Mouse (Mus musculus) embryonic fibroblast, embryonic 13.5 days (primary cell): ENCODE measurements at regions not wholly inside any gene's neighbourhood (a gene's known extent, or its start where the extent isn't known, plus 50 kb on each side); places are given as distances from the start of the nearest gene placed in this dataset.

Experiments
- H3K27ac ChIP-seq: 2 replicates; pipeline ENCODE4 v1.5.1; 2012; ENCODE audit warnings: low read length, control low read depth, inconsistent platforms; ENCODE audit not compliant: insufficient read depth
- H3K4me1 ChIP-seq: 2 replicates; pipeline ENCODE4 v1.6.1; 2011; ENCODE audit warnings: low read length; ENCODE audit not compliant: control insufficient read depth, insufficient read depth
- H3K4me3 ChIP-seq: 2 replicates; pipeline ENCODE4 v1.5.1; 2011; ENCODE audit warnings: mild to moderate bottlenecking, control low read depth, low read length; ENCODE audit not compliant: insufficient read depth
- CTCF ChIP-seq: IDR thresholded peaks from 2 replicates; pipeline ENCODE4 v1.5.1; 2011; ENCODE audit warnings: mild to moderate bottlenecking, control low read depth, low read length, moderate library complexity, borderline replicate concordance; ENCODE audit not compliant: insufficient read depth
- POLR2A ChIP-seq: IDR thresholded peaks from 2 replicates; pipeline ENCODE4 v1.6.1; 2011; ENCODE audit warnings: low read depth, mild to moderate bottlenecking, control low read depth, low read length, moderate library complexity

DNA sequence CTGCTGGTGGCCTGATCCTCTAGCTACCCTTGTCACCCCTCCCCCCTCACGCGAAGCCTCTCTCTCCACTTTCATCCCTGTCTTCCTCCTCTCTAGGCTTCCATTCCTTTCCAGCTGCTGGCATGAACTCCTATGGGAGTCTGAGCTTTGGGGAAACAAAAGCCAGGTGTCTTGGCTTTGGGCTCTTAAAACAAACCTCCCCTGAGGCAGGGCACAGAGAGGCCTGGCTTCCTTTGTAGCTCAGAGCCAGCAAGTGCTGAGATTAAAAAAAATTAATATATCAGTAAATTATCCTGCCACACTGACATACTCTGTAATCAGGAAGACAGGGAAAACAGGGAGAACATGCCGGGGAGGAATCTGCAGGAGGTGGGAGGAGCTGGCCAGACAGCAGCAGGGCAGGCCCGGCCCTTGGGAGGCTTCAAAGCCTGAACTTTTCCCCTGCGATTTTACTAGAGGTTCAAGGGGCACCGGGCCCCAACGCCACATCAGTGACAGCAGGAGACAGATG is 139.2 kb upstream of the Nr2f2 start:
- no peak overlapping the region for H3K27ac ChIP-seq
- no peaks in the 10 kb centered on the region for H3K4me1 ChIP-seq
- H3K4me3 ChIP-seq: no peak overlapping the region
- no peak for TF ChIP-seq CTCF
- TF ChIP-seq POLR2A: no peak

GRCm38 (mm10) chr7:70501821-70502220 is 135.3 kb upstream of the Nr2f2 start:
- no peak for TF ChIP-seq CTCF
- TF ChIP-seq POLR2A: no peak
- no peaks in the 10 kb centered on the region for H3K4me1 ChIP-seq
- no peak overlapping the region for H3K27ac ChIP-seq
- H3K4me3 ChIP-seq: no peak overlapping the region

DNA sequence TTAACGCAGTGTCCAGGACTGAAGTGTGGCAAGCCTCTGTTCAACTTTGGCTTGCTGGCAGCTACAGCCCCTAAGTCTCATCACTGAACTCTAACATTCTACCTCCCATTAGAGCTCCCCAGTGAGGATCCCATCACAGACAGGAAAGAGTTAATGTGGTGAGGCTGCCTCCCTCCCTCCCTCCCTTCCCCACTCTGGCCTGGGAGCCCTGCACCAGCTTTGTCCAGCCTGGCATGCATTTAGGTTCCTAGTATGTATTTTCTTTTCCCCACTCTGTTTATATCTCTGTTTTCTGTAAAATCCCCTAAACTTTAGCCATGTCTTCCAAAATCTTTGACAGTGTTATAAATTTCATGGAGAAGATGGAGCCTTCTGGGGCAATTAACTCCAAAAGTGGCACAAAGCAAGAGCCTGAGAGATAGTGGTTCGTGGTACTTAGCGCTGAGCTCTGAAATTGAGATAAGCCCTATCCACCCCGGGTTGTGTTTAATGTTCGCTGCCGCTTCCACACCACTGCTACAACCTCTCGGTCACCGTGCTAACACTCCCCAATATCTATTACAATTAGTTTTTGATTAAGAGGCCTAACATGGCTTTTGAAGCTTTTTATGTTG is 130.1 kb upstream of the Nr2f2 start:
- H3K4me1 ChIP-seq: no peaks in the 10 kb centered on the region
- H3K4me3 ChIP-seq: no peak overlapping the region
- H3K27ac ChIP-seq: no peak overlapping the region
- TF ChIP-seq POLR2A (no peak), CTCF (no peak)

- Histone ChIP-seq H3K27ac (no peak overlapping the region), H3K4me3 (no peak overlapping the region), H3K4me1 (peaks cover 2% of the 10 kb centered on the region; the same call in 1 of the 2 replicates)
- TF ChIP-seq POLR2A (no peak), CTCF (no peak)
These were observed 117.7 kb upstream of the Nr2f2 start for GRCm38 (mm10) chr7:70484201-70484600.

DNA sequence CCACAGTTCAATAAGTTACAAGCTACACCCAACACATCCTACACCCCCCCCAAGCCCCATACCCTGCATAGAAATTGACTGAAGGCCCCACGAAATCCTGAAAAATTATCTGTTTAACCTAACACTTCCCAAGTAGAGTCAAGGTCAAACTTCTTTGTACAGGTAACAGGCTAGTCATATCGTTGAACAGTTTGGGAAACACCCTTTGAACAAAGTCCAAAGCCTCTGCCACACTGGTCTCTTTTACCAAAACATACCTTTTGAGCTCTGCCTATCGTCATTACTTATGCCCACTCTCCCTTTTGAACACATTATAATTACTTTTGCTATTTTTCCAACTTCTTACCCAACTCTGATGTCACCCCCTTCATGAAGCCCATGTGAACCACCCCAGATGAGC is 117.0 kb upstream of the Nr2f2 start:
- Histone ChIP-seq H3K4me3 (no peak overlapping the region), H3K4me1 (peaks cover 2% of the 10 kb centered on the region; the same call in 1 of the 2 replicates), H3K27ac (no peak overlapping the region)
- TF ChIP-seq CTCF (no peak), POLR2A (no peak)

- TF ChIP-seq CTCF (no peak), POLR2A (no peak)
- Histone ChIP-seq H3K4me1 (peaks cover 2% of the 10 kb centered on the region; the same call in 1 of the 2 replicates), H3K4me3 (no peak overlapping the region), H3K27ac (no peak overlapping the region)
These were observed 115.3 kb upstream of the Nr2f2 start for GRCm38 (mm10) chr7:70481880-70482279.

GRCm38 (mm10) chr7:70472786-70473185 is 106.3 kb upstream of the Nr2f2 start:
- no peak for TF ChIP-seq CTCF
- TF ChIP-seq POLR2A: no peak
- H3K4me3 ChIP-seq: no peak overlapping the region

GRCm38 (mm10) chr7:70470557-70470956 is 104.0 kb upstream of the Nr2f2 start:
- Histone ChIP-seq H3K4me3 (no peak overlapping the region), H3K4me1 (no peaks in the 10 kb centered on the region), H3K27ac (no peak overlapping the region)
- TF ChIP-seq POLR2A: no peak
- TF ChIP-seq CTCF: no peak

More at GRCm38 (mm10) chr7:70472786-70473185, 106.3 kb upstream of the Nr2f2 start:
- no peak overlapping the region for H3K27ac ChIP-seq
- no peaks in the 10 kb centered on the region for H3K4me1 ChIP-seq

- TF ChIP-seq CTCF: no peak
- no peak for TF ChIP-seq POLR2A
- Histone ChIP-seq H3K4me1 (no peaks in the 10 kb centered on the region), H3K4me3 (no peak overlapping the region), H3K27ac (no peak overlapping the region)
These were observed 95.6 kb upstream of the Nr2f2 start for GRCm38 (mm10) chr7:70462131-70462530.

DNA sequence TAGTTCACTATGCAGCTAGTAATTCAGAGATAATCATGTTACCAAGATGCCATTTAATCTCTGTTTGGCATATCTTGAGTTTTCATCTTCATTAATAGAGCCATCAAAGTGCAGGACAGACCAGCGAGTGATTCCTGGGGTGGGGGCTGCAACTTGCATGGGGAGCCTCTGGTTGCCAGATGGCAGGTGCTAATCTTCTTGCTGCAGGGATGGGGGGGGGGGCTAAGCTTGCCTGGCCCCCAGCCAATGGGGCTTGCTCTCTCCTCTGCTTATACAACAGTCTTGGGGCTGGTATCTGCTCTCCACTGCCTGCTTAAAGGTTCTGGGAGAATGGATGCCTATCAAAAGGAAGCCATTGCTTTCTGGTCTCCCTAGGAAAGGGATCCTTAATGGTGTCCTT is 88.0 kb upstream of the Nr2f2 start:
- H3K4me3 ChIP-seq: no peak overlapping the region
- no peak overlapping the region for H3K27ac ChIP-seq
- TF ChIP-seq CTCF (no peak), POLR2A (no peak)
- H3K4me1 ChIP-seq: no peaks in the 10 kb centered on the region

- Histone ChIP-seq H3K4me1 (no peaks in the 10 kb centered on the region), H3K4me3 (no peak overlapping the region), H3K27ac (no peak overlapping the region)
- no peak for TF ChIP-seq CTCF
- no peak for TF ChIP-seq POLR2A
These were observed 86.3 kb upstream of the Nr2f2 start for GRCm38 (mm10) chr7:70452816-70453215.
